Mouse (Mus musculus) midbrain, embryonic 13.5 days (tissue): ENCODE results near the gene Lsamp. TPM values are rescaled to one million over a fixed set of nuclear protein-coding genes. Genes with fewer than 3 reads are reported as not detected.

Experiments
- ATAC-seq: fragments of 200-750 bp; cut with Nextera tagmentation; 2 replicates; pipeline ENCODE4 v1.8.0; 2017; ENCODE audit warnings: mild to moderate bottlenecking, moderate TSS enrichment, moderate library complexity
- H3K27ac ChIP-seq: fragments of 300-500 bp; sonication (generic); 2 replicates; pipeline ENCODE4 v1.5.1; 2015; ENCODE audit warnings: inconsistent platforms, mild to moderate bottlenecking, moderate library complexity
- H3K27me3 ChIP-seq: fragments of 300-500 bp; sonication (generic); 2 replicates; pipeline ENCODE4 v1.6.1; 2015; ENCODE audit warnings: mild to moderate bottlenecking, inconsistent platforms
- H3K36me3 ChIP-seq: fragments of 300-500 bp; sonication (generic); 2 replicates; pipeline ENCODE4 v1.6.1; 2015; ENCODE audit warnings: mild to moderate bottlenecking, inconsistent platforms
- H3K4me1 ChIP-seq: fragments of 300-500 bp; sonication (generic); replicated peaks from 2 replicates; pipeline ENCODE4 v1.6.1; 2015; ENCODE audit warnings: inconsistent platforms
- H3K4me2 ChIP-seq: fragments of 300-500 bp; sonication (generic); replicated peaks from 2 replicates; pipeline ENCODE4 v1.6.1; 2015; ENCODE audit warnings: moderate library complexity, mild to moderate bottlenecking, inconsistent platforms
- H3K4me3 ChIP-seq: fragments of 300-500 bp; sonication (generic); replicated peaks from 2 replicates; pipeline ENCODE4 v1.5.1; 2015; ENCODE audit warnings: mild to moderate bottlenecking, inconsistent platforms
- H3K9ac ChIP-seq: fragments of 300-500 bp; sonication (generic); replicated peaks from 2 replicates; pipeline ENCODE4 v1.6.1; 2015; ENCODE audit warnings: mild to moderate bottlenecking, inconsistent platforms
- H3K9me3 ChIP-seq: fragments of 300-500 bp; sonication (generic); 2 replicates; pipeline ENCODE4 v1.6.1; 2016; ENCODE audit warnings: mild to moderate bottlenecking, inconsistent platforms
- WGBS: fragments of 180-500 bp; shearing (Covaris S2); methylation state at CpG from one replicate; pipeline ENCODE4 v1.1.7; 2015; 5-methylcytosine and 5-hydroxymethylcytosine counted together
- polyA plus RNA-seq: library from polyadenylated mRNA; unstranded; fragments of >200 nt; fragmentation: Nextera tagmentation; extraction: Ambion mirVana; gene quantifications from 2 replicates; pipeline ENCODE4 v1.2.1, GENCODE M21; 2015

Lsamp gene
- polyA plus RNA-seq, 1 experiment from 2014 or later = 66.7 TPM

DNA sequence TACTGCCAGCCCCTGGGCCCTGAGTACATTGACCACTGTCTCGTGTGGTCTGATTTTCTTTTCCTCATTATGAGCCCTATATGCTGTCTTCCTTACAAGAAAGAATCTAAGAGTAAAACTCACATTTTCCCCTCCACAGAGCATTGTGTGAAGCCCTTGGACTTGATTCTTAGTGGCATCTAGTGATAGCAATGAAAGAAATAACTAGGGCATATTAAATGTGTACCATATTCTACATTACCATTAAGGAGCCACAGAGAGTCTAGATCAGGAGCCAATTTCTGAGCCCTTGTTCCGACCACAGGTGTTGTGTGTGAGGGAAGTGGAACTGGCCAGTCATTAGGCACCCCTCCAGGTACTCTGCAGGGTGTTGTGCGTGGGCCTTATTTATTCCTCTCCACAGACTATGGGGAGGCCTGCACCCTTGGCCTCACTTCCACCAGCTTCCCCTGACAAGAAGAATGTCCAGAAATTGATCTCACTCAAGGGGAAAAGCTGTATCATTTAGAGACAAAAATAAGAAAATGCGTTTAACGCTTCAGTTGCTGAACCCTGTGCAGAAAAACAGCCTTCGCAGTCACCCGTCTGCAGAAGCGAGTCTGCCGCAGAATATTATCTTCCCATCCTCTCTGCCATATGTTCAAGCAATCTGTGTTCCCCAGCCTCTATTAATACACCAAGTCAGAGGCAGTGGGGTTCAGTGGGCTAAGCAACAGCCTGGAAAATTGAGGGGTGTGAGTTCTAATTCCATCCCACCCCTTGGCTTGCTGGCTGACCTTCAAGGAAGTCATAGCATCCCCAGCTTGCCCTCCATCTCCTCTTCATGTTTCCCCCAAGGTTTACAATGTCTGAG, 2032.9 kb downstream of the Lsamp start:
- Histone ChIP-seq H3K4me3 (no peak overlapping the region), H3K27me3 (no peaks in the 10 kb centered on the region), H3K9me3 (no peaks in the 10 kb centered on the region), H3K9ac (no peak overlapping the region), H3K4me1 (peaks cover 13% of the 10 kb centered on the region), H3K36me3 (no peaks in the 10 kb centered on the region), H3K27ac (no peak overlapping the region), H3K4me2 (no peak overlapping the region)
- no peak for ATAC-seq
- 85% methylated on average over 9 of the region's 9 CpGs for WGBS

DNA sequence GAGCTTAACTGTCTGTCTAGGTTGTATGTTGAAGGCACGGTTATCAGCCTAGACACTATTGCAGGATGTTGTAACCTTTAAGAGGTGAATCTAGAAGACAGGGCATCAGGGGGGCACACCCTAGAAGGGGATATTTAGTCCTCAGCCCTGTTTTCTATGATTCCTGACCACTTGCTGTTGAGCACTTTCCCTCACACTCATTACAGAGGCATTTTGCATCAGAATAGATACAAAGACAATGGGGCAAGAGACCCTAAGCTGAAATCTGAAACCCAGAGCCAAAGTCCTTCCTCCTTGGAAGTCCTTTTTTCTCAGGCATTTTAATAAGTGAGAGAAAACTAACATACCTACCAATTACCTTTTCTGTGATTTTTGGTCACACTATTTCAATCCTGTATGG, 2038.4 kb downstream of the Lsamp start:
- Histone ChIP-seq H3K9ac (no peak overlapping the region), H3K4me3 (no peak overlapping the region), H3K27ac (no peak overlapping the region), H3K4me1 (no peaks in the 10 kb centered on the region), H3K9me3 (no peaks in the 10 kb centered on the region), H3K27me3 (no peaks in the 10 kb centered on the region), H3K36me3 (no peaks in the 10 kb centered on the region), H3K4me2 (no peak overlapping the region)
- no peak for ATAC-seq
- 46% methylated on average over 1 of the region's 1 CpGs for WGBS

DNA sequence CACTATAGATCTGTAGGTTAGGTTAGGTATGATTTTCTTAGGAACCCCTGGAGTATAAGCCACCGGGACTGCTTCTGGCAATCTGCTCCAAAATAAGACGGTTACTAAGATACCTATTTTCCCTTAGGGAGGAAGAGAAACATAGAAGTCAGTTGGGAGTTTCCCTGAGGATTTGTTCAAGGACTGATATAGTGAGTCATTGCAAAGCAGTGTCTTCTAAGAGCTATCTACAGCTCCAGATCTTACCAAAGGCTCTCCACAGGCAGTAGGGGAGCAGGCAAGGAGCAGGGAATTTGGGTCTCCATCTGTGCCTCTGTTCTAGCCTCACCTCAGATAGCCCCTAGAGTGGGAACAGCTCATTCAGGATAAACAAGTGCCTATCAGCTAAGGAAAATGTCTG, 2047.9 kb downstream of the Lsamp start:
- ATAC-seq = no peak
- 89% methylated on average over 2 of the region's 2 CpGs for WGBS
- no peaks in the 10 kb centered on the region for H3K36me3 ChIP-seq

DNA sequence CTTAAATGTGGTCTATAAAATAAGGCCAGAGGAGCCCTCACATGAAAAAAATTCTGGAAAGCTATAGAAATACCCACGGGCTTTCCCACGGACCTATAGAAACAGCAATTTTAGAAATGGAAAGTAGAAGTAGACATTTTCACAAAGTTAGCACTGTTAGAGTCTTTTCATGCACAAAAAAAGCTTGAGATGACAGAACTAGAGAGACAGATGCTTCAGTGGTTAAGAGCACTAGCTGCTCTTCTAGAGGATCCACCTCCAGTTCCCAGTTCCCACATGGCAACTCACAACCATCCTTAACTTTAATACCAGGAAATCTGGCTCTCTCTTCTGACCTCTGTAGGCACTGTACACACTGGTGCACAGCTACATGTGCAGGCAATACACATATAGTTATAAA, 2049.3 kb downstream of the Lsamp start:
- Histone ChIP-seq H3K4me2 (no peak overlapping the region), H3K36me3 (no peaks in the 10 kb centered on the region), H3K9me3 (no peaks in the 10 kb centered on the region), H3K4me3 (no peak overlapping the region), H3K9ac (no peak overlapping the region), H3K4me1 (no peaks in the 10 kb centered on the region), H3K27ac (no peak overlapping the region), H3K27me3 (no peaks in the 10 kb centered on the region)
- WGBS = 95% methylated on average over 2 of the region's 2 CpGs
- no peak for ATAC-seq

More for the DNA sequence above, 2047.9 kb downstream of the Lsamp start:
- no peaks in the 10 kb centered on the region for H3K4me1 ChIP-seq
- no peaks in the 10 kb centered on the region for H3K9me3 ChIP-seq
- no peak overlapping the region for H3K9ac ChIP-seq
- no peak overlapping the region for H3K4me3 ChIP-seq
- H3K27ac ChIP-seq = no peak overlapping the region
- no peaks in the 10 kb centered on the region for H3K27me3 ChIP-seq
- H3K4me2 ChIP-seq = no peak overlapping the region

DNA sequence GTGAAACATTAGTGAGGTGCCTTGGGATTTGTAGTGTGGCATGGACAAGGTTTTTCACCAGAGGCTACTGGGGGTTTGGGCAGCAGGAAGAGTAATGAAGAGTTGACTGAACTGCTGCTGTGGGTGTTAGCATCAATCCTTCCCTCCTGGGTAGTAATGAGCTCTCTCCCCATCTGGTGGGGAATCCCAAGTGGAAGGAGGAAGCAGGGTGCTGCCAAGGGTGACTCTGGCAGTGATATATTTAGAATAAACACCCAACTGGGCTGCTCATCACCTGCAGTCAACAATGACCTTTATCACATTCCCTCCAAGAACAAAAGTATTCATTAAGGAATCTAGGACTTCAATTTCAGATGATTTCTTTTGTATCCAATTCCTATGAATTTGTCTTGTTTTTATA, 2064.0 kb downstream of the Lsamp start:
- no peaks in the 10 kb centered on the region for H3K27me3 ChIP-seq
- no peak overlapping the region for H3K4me2 ChIP-seq
- H3K9me3 ChIP-seq = no peaks in the 10 kb centered on the region
- no peak overlapping the region for H3K4me3 ChIP-seq
- H3K27ac ChIP-seq = no peak overlapping the region
- 0 out of 2 replicates have a peak, but pooled peaks cover 6% of the 10 kb centered on the region for H3K4me1 ChIP-seq
- ATAC-seq = no peak
- H3K36me3 ChIP-seq = no peaks in the 10 kb centered on the region
- no peak overlapping the region for H3K9ac ChIP-seq

DNA sequence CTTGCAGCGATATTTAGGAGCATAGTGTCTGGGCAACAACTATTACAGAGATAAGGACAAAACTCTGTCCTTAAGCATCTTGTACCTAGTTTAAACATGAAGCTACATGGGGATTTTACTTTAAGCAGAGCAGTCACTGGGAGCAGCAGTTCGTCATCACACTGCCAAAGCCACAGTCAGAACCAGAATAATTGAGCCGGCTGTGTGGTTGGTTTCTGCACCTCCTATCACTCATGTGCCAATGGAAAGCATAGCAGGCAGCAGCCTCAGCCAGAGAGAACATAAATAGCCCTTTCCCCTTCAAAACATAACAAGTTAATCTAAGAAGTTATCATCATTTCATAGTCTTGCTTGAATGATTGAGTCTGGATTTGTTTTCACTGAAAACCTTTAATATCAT, 2075.8 kb downstream of the Lsamp start:
- Histone ChIP-seq H3K27ac (no peak overlapping the region), H3K27me3 (no peaks in the 10 kb centered on the region), H3K4me2 (no peak overlapping the region), H3K36me3 (no peaks in the 10 kb centered on the region), H3K9ac (no peak overlapping the region), H3K9me3 (no peaks in the 10 kb centered on the region), H3K4me1 (no peaks in the 10 kb centered on the region), H3K4me3 (no peak overlapping the region)
- WGBS = 81% methylated on average over 3 of the region's 3 CpGs
- no peak for ATAC-seq

DNA sequence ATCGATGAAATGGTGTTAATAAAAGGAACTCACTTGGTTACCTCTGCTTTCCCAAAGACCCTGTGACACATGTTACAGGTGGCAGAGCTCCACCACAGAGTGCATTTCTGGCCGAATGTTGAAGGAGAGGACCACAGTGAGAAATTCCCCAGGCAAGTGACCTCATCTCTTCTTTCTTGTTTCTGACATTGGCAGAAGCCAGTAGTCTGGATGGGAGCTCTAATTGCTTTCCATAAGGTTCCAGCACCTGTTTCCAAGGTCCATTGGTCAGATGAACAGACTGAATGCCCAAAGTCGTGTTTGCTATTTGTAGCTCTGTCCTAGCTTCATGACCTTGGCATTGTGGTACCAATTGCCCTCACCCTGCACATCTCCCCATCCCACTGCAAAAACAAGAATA, 2090.2 kb downstream of the Lsamp start:
- H3K4me1 ChIP-seq = 0 out of 2 replicates have a peak, but pooled peaks cover 3% of the 10 kb centered on the region
- H3K27me3 ChIP-seq = no peaks in the 10 kb centered on the region
- no peaks in the 10 kb centered on the region for H3K9me3 ChIP-seq
- no peaks in the 10 kb centered on the region for H3K36me3 ChIP-seq
- ATAC-seq = no peak
- no peak overlapping the region for H3K4me3 ChIP-seq
- no peak overlapping the region for H3K9ac ChIP-seq
- H3K4me2 ChIP-seq = no peak overlapping the region
- WGBS = 89% methylated on average over 3 of the region's 3 CpGs
- H3K27ac ChIP-seq = no peak overlapping the region

DNA sequence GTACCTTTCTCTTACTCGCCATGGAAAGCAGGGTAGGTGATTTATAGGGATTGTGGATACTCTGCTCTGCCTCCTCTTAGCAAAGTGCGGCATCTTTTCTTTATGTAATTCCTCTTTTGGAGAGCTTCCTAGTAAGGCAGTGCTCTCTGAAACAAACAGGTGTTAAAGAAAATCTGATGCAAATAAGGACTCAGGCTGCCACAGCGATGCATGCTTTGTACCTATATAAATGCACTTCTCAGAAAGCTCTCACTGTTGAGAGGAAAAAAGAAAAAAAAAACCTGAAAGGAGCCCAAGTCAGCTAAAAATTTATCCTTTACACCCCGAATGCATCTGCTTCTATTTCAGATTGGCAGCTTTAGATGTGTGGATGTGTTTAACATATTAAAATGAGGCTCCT, 2095.4 kb downstream of the Lsamp start:
- Histone ChIP-seq H3K27me3 (no peaks in the 10 kb centered on the region), H3K36me3 (no peaks in the 10 kb centered on the region), H3K9ac (no peak overlapping the region), H3K9me3 (no peaks in the 10 kb centered on the region), H3K4me1 (no peaks in the 10 kb centered on the region), H3K4me3 (no peak overlapping the region), H3K27ac (no peak overlapping the region), H3K4me2 (no peak overlapping the region)
- 80% methylated on average over 4 of the region's 4 CpGs for WGBS
- ATAC-seq = no peak

DNA sequence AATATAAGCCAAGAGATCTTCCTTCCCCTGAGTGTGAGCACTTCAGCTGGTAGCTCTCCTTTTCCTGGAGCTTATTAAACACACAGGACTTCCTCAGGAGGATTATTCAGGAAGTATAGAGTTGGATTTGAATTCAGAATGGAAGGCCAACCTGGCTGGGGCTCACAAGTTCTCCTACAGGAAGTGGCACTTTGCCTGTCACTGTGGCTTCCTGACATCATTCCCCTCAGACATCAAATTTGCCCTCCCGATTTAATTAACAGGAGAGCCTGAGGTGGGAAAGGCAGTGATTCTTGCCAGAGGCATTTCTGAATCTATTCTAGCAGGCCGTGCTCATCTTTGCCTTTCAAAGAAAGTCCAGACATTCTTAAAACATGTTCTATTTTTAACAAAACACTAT, 2097.4 kb downstream of the Lsamp start:
- Histone ChIP-seq H3K9me3 (no peaks in the 10 kb centered on the region), H3K36me3 (no peaks in the 10 kb centered on the region), H3K4me1 (no peaks in the 10 kb centered on the region), H3K27ac (no peak overlapping the region; the same call in 1 of the 2 replicates), H3K4me2 (no peak overlapping the region), H3K4me3 (no peak overlapping the region), H3K9ac (no peak overlapping the region), H3K27me3 (no peaks in the 10 kb centered on the region)
- ATAC-seq = no peak
- 69% methylated on average over 2 of the region's 2 CpGs for WGBS

DNA sequence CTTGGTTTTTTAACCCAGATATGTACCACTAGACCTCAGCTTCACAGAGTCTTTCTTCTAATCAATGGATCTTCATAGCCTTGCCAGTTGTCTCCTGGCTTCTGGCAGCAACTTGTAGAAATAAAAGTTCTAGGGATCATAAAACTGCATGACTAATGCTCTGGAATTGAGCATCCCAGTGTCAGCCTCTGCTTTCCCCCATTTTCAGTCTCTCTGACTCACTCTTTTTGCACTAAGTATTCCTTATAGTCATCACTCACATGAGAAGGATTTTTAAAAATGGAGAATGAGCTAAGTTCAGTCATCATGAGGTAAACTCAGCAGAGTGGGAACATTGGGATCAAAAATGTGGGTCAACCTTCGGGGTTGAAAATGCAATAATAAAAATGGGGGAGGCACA, 2113.3 kb downstream of the Lsamp start:
- H3K4me3 ChIP-seq = no peak overlapping the region
- ATAC-seq = no peak
- 90% methylated on average over 1 of the region's 1 CpGs for WGBS

DNA sequence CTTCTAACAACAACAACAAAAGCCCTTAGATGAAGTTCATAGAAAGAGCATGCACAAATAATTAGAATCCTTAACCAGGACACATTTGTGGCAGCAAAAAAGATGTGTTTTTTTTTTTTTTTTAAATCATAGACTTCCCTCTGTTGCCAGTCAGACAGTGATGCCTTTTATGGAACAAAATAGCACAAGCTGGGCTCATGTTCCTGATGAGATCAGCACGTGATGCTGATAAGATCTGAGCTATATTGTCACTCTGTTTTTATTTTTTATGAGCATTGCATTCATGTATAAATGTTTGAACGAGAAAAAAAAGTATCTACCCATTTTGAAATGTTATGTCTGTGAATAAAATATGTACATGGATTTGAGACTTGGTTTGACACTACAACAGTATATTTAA, 2118.0 kb downstream of the Lsamp start:
- Histone ChIP-seq H3K4me3 (no peak overlapping the region), H3K9ac (no peak overlapping the region), H3K27ac (no peak overlapping the region), H3K9me3 (no peaks in the 10 kb centered on the region), H3K4me1 (no peaks in the 10 kb centered on the region), H3K36me3 (no peaks in the 10 kb centered on the region), H3K27me3 (no peaks in the 10 kb centered on the region), H3K4me2 (no peak overlapping the region)
- WGBS = 67% methylated on average over 2 of the region's 2 CpGs
- ATAC-seq = no peak

More for the DNA sequence above, 2113.3 kb downstream of the Lsamp start:
- no peaks in the 10 kb centered on the region for H3K27me3 ChIP-seq
- H3K36me3 ChIP-seq = no peaks in the 10 kb centered on the region
- H3K4me1 ChIP-seq = no peaks in the 10 kb centered on the region
- no peak overlapping the region for H3K4me2 ChIP-seq
- no peak overlapping the region for H3K27ac ChIP-seq
- no peak overlapping the region for H3K9ac ChIP-seq
- no peaks in the 10 kb centered on the region for H3K9me3 ChIP-seq

DNA sequence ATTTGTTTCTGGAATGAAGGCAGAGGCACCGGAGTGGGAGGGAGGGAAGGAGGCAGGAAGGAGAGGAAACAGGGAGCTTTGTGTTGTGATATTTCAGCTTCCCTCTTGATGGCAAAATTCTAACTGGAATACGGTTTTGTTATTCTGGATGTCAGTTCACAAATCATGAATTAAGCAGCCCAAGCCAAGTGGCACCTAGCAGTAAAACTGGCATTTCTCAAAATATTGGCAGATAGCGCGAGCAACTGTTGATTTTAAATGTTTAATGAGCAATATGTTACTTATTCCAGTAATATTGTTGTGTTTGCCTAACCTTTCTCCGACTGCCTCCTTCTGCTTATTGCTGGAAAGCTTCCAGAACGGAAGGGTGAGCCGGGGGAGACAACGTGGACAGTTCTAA, 2118.5 kb downstream of the Lsamp start:
- Histone ChIP-seq H3K27me3 (no peaks in the 10 kb centered on the region), H3K9ac (no peak overlapping the region), H3K4me3 (no peak overlapping the region), H3K4me2 (no peak overlapping the region), H3K27ac (no peak overlapping the region), H3K36me3 (no peaks in the 10 kb centered on the region), H3K9me3 (no peaks in the 10 kb centered on the region), H3K4me1 (no peaks in the 10 kb centered on the region)
- WGBS = 80% methylated on average over 8 of the region's 8 CpGs
- ATAC-seq = no peak

DNA sequence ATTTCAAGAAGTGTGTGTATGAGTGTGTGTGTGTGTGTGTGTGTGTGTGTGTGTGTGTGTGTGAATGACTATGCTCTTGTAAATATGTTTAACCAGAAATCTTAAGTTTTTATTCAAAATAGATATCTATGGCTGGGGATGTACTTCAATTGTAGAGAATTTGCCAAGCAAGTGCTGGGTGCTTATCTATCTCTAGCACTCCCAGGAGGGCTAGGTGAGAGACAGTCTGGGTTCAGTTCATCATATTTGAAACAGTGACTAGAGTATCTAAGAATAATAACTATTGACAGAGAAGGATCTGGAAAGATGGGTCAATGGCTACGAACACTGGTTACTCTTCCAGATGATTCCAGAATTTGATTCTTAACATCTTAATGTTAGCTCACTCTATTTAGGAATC, 2128.1 kb downstream of the Lsamp start:
- Histone ChIP-seq H3K9ac (no peak overlapping the region), H3K36me3 (no peaks in the 10 kb centered on the region), H3K4me2 (no peak overlapping the region), H3K9me3 (no peaks in the 10 kb centered on the region), H3K4me1 (no peaks in the 10 kb centered on the region), H3K27ac (no peak overlapping the region), H3K27me3 (no peaks in the 10 kb centered on the region), H3K4me3 (no peak overlapping the region)
- ATAC-seq = no peak
- WGBS = 100% methylated on average over 1 of the region's 1 CpGs
